Mouse (Mus musculus) gastrocnemius, postnatal 10 days (tissue): ENCODE data around the gene Aldh3b2. TPM values are rescaled to one million over a fixed set of nuclear protein-coding genes. Genes with fewer than 3 reads are reported as not detected.

ENCODE experiments used
- DNase-seq: peaks from one replicate; pipeline ENCODE4 v3.0.0; 2021; ENCODE audit warnings: mixed read lengths
- long read RNA-seq, 2 experiments: library from polyadenylated mRNA; stranded (forward); transcript quantifications; one replicate each; pipeline ENCODE4 v2.0.0; 2021
- total RNA-seq, 2 experiments: library from RNA; stranded (reverse); gene quantifications; 2 replicates each; pipeline ENCODE4 v1.2.3; 2021

The Aldh3b2 gene
- 1 to 10 TPM in 1 of 2 experiments, under 1 TPM in 1; 0.63 to 1.0 TPM for total RNA-seq
- long read RNA-seq, experiment 1, partial matches to known transcripts = 0 of 1 reads
- long read RNA-seq, experiment 1, other reads (novel, unspliced or antisense) = 0 of 1 reads
- long read RNA-seq, experiment 2 = 0 reads

GRCm38 (mm10) chr19:3972229-3972628 is at the start of gene Aldh3b2:
Aldh3b2 (plus strand) TSS chr19:3972328.
- no peak for DNase-seq

- no peak for DNase-seq
These were observed 49.3 kb upstream of the Aldh3b2 start for GRCm38 (mm10) chr19:3922661-3923371.

GRCm38 (mm10) chr19:3923586-3923985 is 48.5 kb upstream of the Aldh3b2 start:
- DNase-seq = peak; percentile 60

GRCm38 (mm10) chr19:3924190-3924589 is 47.9 kb upstream of the Aldh3b2 start:
- peak; percentile 28 for DNase-seq

- no peak for DNase-seq
These were observed 47.3 kb upstream of the Aldh3b2 start for GRCm38 (mm10) chr19:3924868-3925267.

GRCm38 (mm10) chr19:3925859-3926258 is 46.3 kb upstream of the Aldh3b2 start:
- no peak for DNase-seq

- no peak for DNase-seq
These were observed 45.8 kb upstream of the Aldh3b2 start for GRCm38 (mm10) chr19:3926279-3926678.

GRCm38 (mm10) chr19:3926685-3927084 is 45.4 kb upstream of the Aldh3b2 start:
- no peak for DNase-seq

- no peak for DNase-seq
These were observed 44.1 kb upstream of the Aldh3b2 start for GRCm38 (mm10) chr19:3927989-3928388.

- DNase-seq = no peak
These were observed 43.3 kb upstream of the Aldh3b2 start for GRCm38 (mm10) chr19:3928779-3929178.

- DNase-seq = peak; percentile 92
These were observed 42.8 kb upstream of the Aldh3b2 start, which contains the start of gene Aldh3b1 for GRCm38 (mm10) chr19:3929211-3929941. Aldh3b1 (minus strand) TSS chr19:3929808.

- no peak for DNase-seq
These were observed 41.7 kb upstream of the Aldh3b2 start for GRCm38 (mm10) chr19:3930262-3931057.

GRCm38 (mm10) chr19:3931716-3932115 is 40.4 kb upstream of the Aldh3b2 start:
- no peak for DNase-seq

- DNase-seq = peak; percentile 66
These were observed 36.9 kb upstream of the Aldh3b2 start, which contains the start of gene Unc93b1 for GRCm38 (mm10) chr19:3935032-3935895. Unc93b1 (plus strand) TSS chr19:3935186.

GRCm38 (mm10) chr19:3935896-3936850 is 36.0 kb upstream of the Aldh3b2 start:
- DNase-seq = peak; percentile 61

GRCm38 (mm10) chr19:3942315-3942714 is 29.8 kb upstream of the Aldh3b2 start:
- DNase-seq = no peak

GRCm38 (mm10) chr19:3942986-3943735 is 29.0 kb upstream of the Aldh3b2 start:
- DNase-seq = no peak

- no peak for DNase-seq
These were observed 26.1 kb upstream of the Aldh3b2 start for GRCm38 (mm10) chr19:3945872-3946564.

GRCm38 (mm10) chr19:3946715-3947114 is 25.4 kb upstream of the Aldh3b2 start:
- peak; percentile 69 for DNase-seq
